Mouse (Mus musculus) liver, postnatal 0 days (tissue): ENCODE measurements around the gene Gm17617. TPM values are rescaled to one million over a fixed set of nuclear protein-coding genes. Genes with fewer than 3 reads are reported as not detected.

Source experiments
- ATAC-seq: fragments of 200-750 bp; cut with Nextera tagmentation; 2 replicates; pipeline ENCODE4 v1.8.0; 2017; ENCODE audit warnings: mild to moderate bottlenecking, moderate library complexity
- DNase-seq: peaks from one replicate; pipeline ENCODE4 v3.0.0-alpha.2; 2016
- H3K27ac ChIP-seq: fragments of 300-500 bp; sonication (generic); 2 replicates; pipeline ENCODE4 v1.5.1; 2014; ENCODE audit warnings: antibody characterized with exemption, moderate library complexity, mild to moderate bottlenecking, low read depth
- H3K27me3 ChIP-seq: fragments of 300-500 bp; sonication (generic); 2 replicates; pipeline ENCODE4 v1.6.1; 2014; ENCODE audit warnings: low read length, control low read depth, mixed read lengths; ENCODE audit not compliant: insufficient read depth
- H3K36me3 ChIP-seq: fragments of 300-500 bp; sonication (generic); replicated peaks from 2 replicates; pipeline ENCODE4 v1.6.1; 2014; ENCODE audit warnings: mild to moderate bottlenecking, control low read depth, low read length, moderate library complexity, mixed read lengths; ENCODE audit not compliant: insufficient read depth
- H3K4me1 ChIP-seq: fragments of 300-500 bp; sonication (generic); 2 replicates; pipeline ENCODE4 v1.6.1; 2014; ENCODE audit warnings: antibody characterized with exemption, mild to moderate bottlenecking, control low read depth; ENCODE audit not compliant: insufficient read depth
- H3K4me2 ChIP-seq: fragments of 300-500 bp; sonication (generic); 2 replicates; pipeline ENCODE4 v1.6.1; 2014; ENCODE audit warnings: low read depth, mild to moderate bottlenecking, low read length, moderate library complexity, mixed read lengths
- H3K4me3 ChIP-seq: fragments of 300-500 bp; sonication (generic); 2 replicates; pipeline ENCODE4 v1.5.1; 2014; ENCODE audit warnings: low read depth, low read length
- H3K9ac ChIP-seq: fragments of 300-500 bp; sonication (generic); replicated peaks from 2 replicates; pipeline ENCODE4 v1.6.1; 2014; ENCODE audit warnings: mild to moderate bottlenecking, moderate library complexity
- H3K9me3 ChIP-seq: fragments of 300-500 bp; sonication (generic); 2 replicates; pipeline ENCODE4 v1.6.1; 2016; ENCODE audit warnings: mild to moderate bottlenecking, control low read depth, low read length, mixed read lengths
- CTCF ChIP-seq: sonication (generic); IDR thresholded peaks from 2 replicates; pipeline ENCODE4 v1.5.1; 2016; ENCODE audit warnings: antibody characterized with exemption, low read depth
- EP300 ChIP-seq: IDR thresholded peaks from 2 replicates; pipeline ENCODE4 v1.6.1; 2016; ENCODE audit warnings: antibody characterized with exemption, low read depth, mild to moderate bottlenecking
- WGBS: fragments of 180-500 bp; shearing (Covaris S2); extraction: QIAGEN DNeasy Blood & Tissue Kit; methylation state at CpG from one replicate; pipeline ENCODE4 v1.1.7; 2014; ENCODE audit not compliant: insufficient replicate concordance; 5-methylcytosine and 5-hydroxymethylcytosine counted together
- polyA plus RNA-seq: library from polyadenylated mRNA; unstranded; fragments of >200 nt; fragmentation: Nextera tagmentation; extraction: Ambion mirVana; gene quantifications from 2 replicates; pipeline ENCODE4 v1.2.1, GENCODE M21; 2015

The Gm17617 gene
- polyA plus RNA-seq, 1 experiment from 2014 or later: not detected

- H3K9ac ChIP-seq: no peak overlapping the region
- no peak overlapping the region for H3K4me3 ChIP-seq
- ATAC-seq (no peak), DNase-seq (no peak)
- H3K27me3 ChIP-seq: no peaks in the 10 kb centered on the region
- 66% methylated on average over 6 of the region's 6 CpGs for WGBS
- no peaks in the 10 kb centered on the region for H3K36me3 ChIP-seq
- H3K4me1 ChIP-seq: peaks cover 6% of the 10 kb centered on the region
- TF ChIP-seq CTCF (no peak), EP300 (no peak)
- H3K4me2 ChIP-seq: no peak overlapping the region
- no peaks in the 10 kb centered on the region for H3K9me3 ChIP-seq
- no peak overlapping the region for H3K27ac ChIP-seq
These were observed 42.9 kb upstream of the Gm17617 start for GRCm38 (mm10) chr13:55176265-55176664.

GRCm38 (mm10) chr13:55174347-55174746, 41.0 kb upstream of the Gm17617 start:
- DNase-seq: no peak
- no peak for ATAC-seq
- Histone ChIP-seq H3K9me3 (no peaks in the 10 kb centered on the region; the same call in 1 of the 2 replicates), H3K4me1 (peaks cover 6% of the 10 kb centered on the region), H3K36me3 (no peaks in the 10 kb centered on the region), H3K9ac (no peak overlapping the region), H3K27me3 (no peaks in the 10 kb centered on the region), H3K4me2 (no peak overlapping the region), H3K27ac (no peak overlapping the region), H3K4me3 (no peak overlapping the region)
- WGBS: 74% methylated on average over 11 of the region's 11 CpGs
- no peak for TF ChIP-seq CTCF
- TF ChIP-seq EP300: no peak

- Histone ChIP-seq H3K4me2 (peak overlapping the region; percentile 51), H3K36me3 (no peaks in the 10 kb centered on the region), H3K9ac (no peak overlapping the region), H3K27ac (no peak overlapping the region), H3K4me3 (no peak overlapping the region), H3K27me3 (no peaks in the 10 kb centered on the region), H3K4me1 (peaks cover 6% of the 10 kb centered on the region), H3K9me3 (no peaks in the 10 kb centered on the region; the same call in 1 of the 2 replicates)
- WGBS: 45% methylated on average over 7 of the region's 7 CpGs
- DNase-seq (no peak), ATAC-seq (no peak)
- TF ChIP-seq CTCF (no peak), EP300 (no peak)
These were observed 39.0 kb upstream of the Gm17617 start for GRCm38 (mm10) chr13:55172336-55172770.

- Histone ChIP-seq H3K36me3 (no peaks in the 10 kb centered on the region), H3K4me3 (0 out of 2 replicates have a peak overlapping the region, but pooled peaks have one; percentile 8), H3K4me1 (peaks cover 6% of the 10 kb centered on the region), H3K27me3 (no peaks in the 10 kb centered on the region), H3K4me2 (peak overlapping the region; percentile 51), H3K9ac (no peak overlapping the region), H3K27ac (no peak overlapping the region), H3K9me3 (no peaks in the 10 kb centered on the region; the same call in 1 of the 2 replicates)
- no peak for DNase-seq
- WGBS: 31% methylated on average over 25 of the region's 26 CpGs
- ATAC-seq: peak; percentile 38; the same call in 1 of the 2 replicates
- TF ChIP-seq EP300 (no peak), CTCF (no peak)
These were observed 38.4 kb upstream of the Gm17617 start for GRCm38 (mm10) chr13:55171517-55172335.

- H3K4me1 ChIP-seq: peaks cover 6% of the 10 kb centered on the region
- H3K4me3 ChIP-seq: no peak overlapping the region
- no peaks in the 10 kb centered on the region for H3K27me3 ChIP-seq
- H3K36me3 ChIP-seq: no peaks in the 10 kb centered on the region
- DNase-seq (no peak), ATAC-seq (no peak)
- H3K27ac ChIP-seq: no peak overlapping the region
- no peak for TF ChIP-seq EP300
- no peak for TF ChIP-seq CTCF
- H3K4me2 ChIP-seq: no peak overlapping the region
- H3K9me3 ChIP-seq: no peaks in the 10 kb centered on the region; the same call in 1 of the 2 replicates
- no peak overlapping the region for H3K9ac ChIP-seq
- WGBS: 84% methylated on average over 13 of the region's 13 CpGs
These were observed 35.6 kb upstream of the Gm17617 start for GRCm38 (mm10) chr13:55168958-55169369.

- Histone ChIP-seq H3K4me2 (no peak overlapping the region), H3K36me3 (no peaks in the 10 kb centered on the region), H3K9me3 (no peaks in the 10 kb centered on the region; the same call in 1 of the 2 replicates), H3K27me3 (no peaks in the 10 kb centered on the region), H3K9ac (no peak overlapping the region), H3K27ac (no peak overlapping the region), H3K4me1 (peaks cover 8% of the 10 kb centered on the region), H3K4me3 (no peak overlapping the region)
- DNase-seq: no peak
- TF ChIP-seq CTCF: no peak
- no peak for TF ChIP-seq EP300
- WGBS: 93% methylated on average over 5 of the region's 5 CpGs
- ATAC-seq: no peak
These were observed 34.9 kb upstream of the Gm17617 start for GRCm38 (mm10) chr13:55168255-55168654.
